In genomic region chr17:86067444-86067843, GRCm38 (mm10) we compare ENCODE assay signal across 16 mouse cellular contexts.
A peak's percentile ranks its signal among the peaks of the same experiment; 100 is the strongest.
DNase-seq lines count a peak whose midpoint lies in the region; TF ChIP-seq lines count a peak whose summit lies in the region.
"Had no signal": no experiment of that assay in that cellular context is flagged by ENCODE, and none has a peak within 500 bp of the region (broad histone marks: within the 10 kb centered on the region; RNA-seq: fewer than 3 reads in every experiment).

No protein-coding gene starts in this region.

- no peak for DNase-seq in CH12.LX (ENCODE audit: extremely low read depth)
- DNase-seq in layer of hippocampus, postnatal 10 days (ENCODE audit: low spot score in 2 of 2), result no peak
- DNase-seq: adrenal gland, adult 2 months; adrenal gland, adult 8-10 months; adrenal gland, postnatal 10 days; adrenal gland, postnatal 14 days; adrenal gland, postnatal 25 days; adrenal gland, postnatal 36 days; B cell, adult 2 months; cerebellum, adult 11 months; cerebellum, adult 11-12 months; cerebellum, adult 18-20 months; cerebellum, adult 2 months; cerebellum, adult 8-10 months had no signal

- TF ChIP-seq CTCF in CH12.LX (conservative IDR thresholded peaks at IDR 0.05 in 1 of 2, IDR thresholded peaks at IDR 0.05 in 1 of 2; ENCODE audit: low read depth in 2 of 2, low read length in 2 of 2), result no peak

- H3K27me3 ChIP-seq in CH12.LX (replicated peaks), result no peaks in the 10 kb centered on the region
- H3K27me3 ChIP-seq: Patski had no signal

- dilution Hi-C loops in CH12.LX (cut with MboI; ENCODE audit: extremely low pct_ligation_motif_present, extremely low pct_unique_long_range_greater_than_20kb, low sequenced_read_pairs), result no loop called here

- no peak overlapping the region for H3K4me3 ChIP-seq in CH12.LX (replicated peaks in 1 of 3; ENCODE audit: low read depth in 2 of 3, low read length in 2 of 3, poor library complexity in 1 of 3)

- no peak overlapping the region for H3K9ac ChIP-seq in CH12.LX (ENCODE audit: insufficient read depth, low read depth)

- TF ChIP-seq EP300 in CH12.LX (IDR thresholded peaks at IDR 0.05; ENCODE audit: low read length), result peak; percentile 87

- no peak for TF ChIP-seq RAD21 in CH12.LX (IDR thresholded peaks at IDR 0.05; ENCODE audit: low read depth, low read length)

- peaks cover 0 to 30% of the 10 kb centered on the region in 2 experiments for H3K36me3 ChIP-seq in CH12.LX (replicated peaks in 1 of 2; ENCODE audit: control insufficient read depth in 1 of 2, insufficient read depth in 1 of 2, low read length in 1 of 2)

- peaks cover 10 to 27% of the 10 kb centered on the region in 2 experiments for H3K4me1 ChIP-seq in CH12.LX (ENCODE audit: control insufficient read depth in 1 of 2, insufficient read depth in 2 of 2)

- H3K27ac ChIP-seq in CH12.LX (ENCODE audit: insufficient read depth, low read depth), result no peak overlapping the region

- no peak overlapping the region for H3K4me2 ChIP-seq in CH12.LX (ENCODE audit: insufficient read depth, low read depth, poor library complexity, severe bottlenecking)

- no peak for TF ChIP-seq POLR2A in CH12.LX (IDR thresholded peaks at IDR 0.05; ENCODE audit: low read depth, low read length)

- in situ Hi-C loops in CH12.LX (cut with MboI; ENCODE audit: low pct_ligation_motif_present, low pct_unique_long_range_greater_than_20kb, low sequenced_read_pairs), result no loop called here

- 0 out of 2 replicates have a peak, but pooled peaks cover under 1% of the 10 kb centered on the region for H3K79me2 ChIP-seq in CH12.LX (replicated peaks; ENCODE audit: control insufficient read depth, extremely low read depth, insufficient read depth, poor library complexity, severe bottlenecking)

- no peaks in the 10 kb centered on the region for H3K9me3 ChIP-seq in CH12.LX (replicated peaks; ENCODE audit: low read length)
- H3K9me3 ChIP-seq: G1E had no signal

TF ChIP-seq in CH12.LX, 34 proteins besides CTCF, POLR2A, EP300 and RAD21:
- TF ChIP-seq IRF4 (IDR thresholded peaks at IDR 0.05; ENCODE audit: low read depth, low read length) (peak; percentile 85), MXI1 (IDR thresholded peaks at IDR 0.05; ENCODE audit: low read depth, low read length) (no peak), JUN (IDR thresholded peaks at IDR 0.05; ENCODE audit: insufficient read depth, low read depth, low read length) (peak; percentile 80), MYC (IDR thresholded peaks at IDR 0.05; ENCODE audit: low read depth, low read length) (peak; percentile 85), MAX (IDR thresholded peaks at IDR 0.05; ENCODE audit: low read length) (peak; percentile 46; the same call in 1 of the 2 replicates), ZNF384 (IDR thresholded peaks at IDR 0.05; ENCODE audit: low read depth, low read length) (no peak), BHLHE40 (IDR thresholded peaks at IDR 0.05; ENCODE audit: low read depth, low read length) (no peak), USF1 (IDR thresholded peaks at IDR 0.05; ENCODE audit: low read depth, low read length) (no peak), USF2 (conservative IDR thresholded peaks at IDR 0.05; ENCODE audit: low read depth, low read length) (no peak), JUND (conservative IDR thresholded peaks at IDR 0.05; ENCODE audit: low read depth, low read length) (peak; percentile 88), CHD2 (IDR thresholded peaks at IDR 0.05; ENCODE audit: low read length) (0 out of 2 replicates have a peak, but pooled peaks have one; percentile 47), SMC3 (IDR thresholded peaks at IDR 0.05; ENCODE audit: low read depth, low read length) (no peak), NRF1 (IDR thresholded peaks at IDR 0.05; ENCODE audit: low read depth, low read length) (no peak), ELF1 (IDR thresholded peaks at IDR 0.05; ENCODE audit: low read depth, low read length) (no peak), RCOR1 (conservative IDR thresholded peaks at IDR 0.05; ENCODE audit: low read depth, low read length) (0 out of 2 replicates have a peak, but pooled peaks have one; percentile 54), TBP (conservative IDR thresholded peaks at IDR 0.05; ENCODE audit: low read depth, low read length) (no peak), SIN3A (IDR thresholded peaks at IDR 0.05; ENCODE audit: low read length) (no peak)
